Mouse (Mus musculus) heart, embryonic 12.5 days (tissue): ENCODE measurements at regions not wholly inside any gene's neighbourhood (a gene's known extent, or its start where the extent isn't known, plus 50 kb on each side); places are given as distances from the start of the nearest gene placed in this dataset.

Experiments used
- ATAC-seq: fragments of 200-750 bp; cut with Nextera tagmentation; 2 replicates; pipeline ENCODE4 v1.8.0; 2017; ENCODE audit warnings: moderate TSS enrichment, moderate library complexity; ENCODE audit not compliant: insufficient number of reproducible peaks, low FRiP score
- H3K27ac ChIP-seq: fragments of 300-500 bp; sonication (generic); 2 replicates; pipeline ENCODE4 v1.5.1; 2016; ENCODE audit warnings: mild to moderate bottlenecking, moderate library complexity; ENCODE audit not compliant: poor library complexity, severe bottlenecking
- H3K27me3 ChIP-seq: fragments of 300-500 bp; sonication (generic); replicated peaks from 2 replicates; pipeline ENCODE4 v1.6.1; 2016; ENCODE audit warnings: mild to moderate bottlenecking, moderate library complexity
- H3K36me3 ChIP-seq: fragments of 300-500 bp; sonication (generic); 2 replicates; pipeline ENCODE4 v1.6.1; 2016; ENCODE audit warnings: mild to moderate bottlenecking, moderate library complexity
- H3K4me1 ChIP-seq: fragments of 300-500 bp; sonication (generic); replicated peaks from 2 replicates; pipeline ENCODE4 v1.6.1; 2016; ENCODE audit warnings: mild to moderate bottlenecking
- H3K4me2 ChIP-seq: fragments of 300-500 bp; sonication (generic); 2 replicates; pipeline ENCODE4 v1.6.1; 2016; ENCODE audit warnings: mild to moderate bottlenecking, moderate library complexity
- H3K4me3 ChIP-seq: fragments of 300-500 bp; sonication (generic); 2 replicates; pipeline ENCODE4 v1.5.1; 2016; ENCODE audit warnings: mild to moderate bottlenecking
- H3K9ac ChIP-seq: fragments of 300-500 bp; sonication (generic); 2 replicates; pipeline ENCODE4 v1.6.1; 2016; ENCODE audit warnings: mild to moderate bottlenecking, moderate library complexity
- H3K9me3 ChIP-seq: fragments of 300-500 bp; sonication (generic); replicated peaks from 2 replicates; pipeline ENCODE4 v1.6.1; 2016; ENCODE audit warnings: mild to moderate bottlenecking, moderate library complexity
- WGBS: fragments of 180-500 bp; shearing (Covaris S2); methylation state at CpG from one replicate; pipeline ENCODE4 v1.1.7; 2016; 5-methylcytosine and 5-hydroxymethylcytosine counted together

GRCm38 (mm10) chr16:72239631-72240030, 68.5 kb upstream of the Robo1 start:
- no peak overlapping the region for H3K9ac ChIP-seq
- no peak overlapping the region for H3K4me3 ChIP-seq
- ATAC-seq: no peak
- no peak overlapping the region for H3K27ac ChIP-seq
- no peaks in the 10 kb centered on the region for H3K9me3 ChIP-seq
- WGBS: 71% methylated on average over 7 of the region's 7 CpGs
- no peaks in the 10 kb centered on the region; the same call in 1 of the 2 replicates for H3K4me1 ChIP-seq
- H3K36me3 ChIP-seq: no peaks in the 10 kb centered on the region
- H3K27me3 ChIP-seq: no peaks in the 10 kb centered on the region
- no peak overlapping the region for H3K4me2 ChIP-seq

GRCm38 (mm10) chr16:72256388-72256787, 51.7 kb upstream of the Robo1 start:
- H3K27me3 ChIP-seq: no peaks in the 10 kb centered on the region
- no peaks in the 10 kb centered on the region for H3K4me1 ChIP-seq
- whole genome bisulfite sequencing: 58% methylated on average over 3 of the region's 3 CpGs
- H3K9ac ChIP-seq: no peak overlapping the region
- ATAC-seq: no peak
- no peak overlapping the region for H3K4me3 ChIP-seq
- no peaks in the 10 kb centered on the region for H3K9me3 ChIP-seq
- H3K27ac ChIP-seq: no peak overlapping the region
- H3K4me2 ChIP-seq: no peak overlapping the region
- H3K36me3 ChIP-seq: no peaks in the 10 kb centered on the region
